Mouse (Mus musculus): Measurements from ENCODE around the gene Sltm.
"Not testable (repeated sequence)": the region's sequence is repeated elsewhere in the genome, so short reads cannot be mapped to it uniquely, and the experiment has no call there.

Gene Sltm

GRCm38 (mm10) chr9:70552233-70552632, 9.7 kb downstream of the Sltm start:
- not testable (repeated sequence) for DNase-seq

GRCm38 (mm10) chr9:70555431-70555830, 12.9 kb downstream of the Sltm start:
- DNase-seq, result no peak

DNA sequence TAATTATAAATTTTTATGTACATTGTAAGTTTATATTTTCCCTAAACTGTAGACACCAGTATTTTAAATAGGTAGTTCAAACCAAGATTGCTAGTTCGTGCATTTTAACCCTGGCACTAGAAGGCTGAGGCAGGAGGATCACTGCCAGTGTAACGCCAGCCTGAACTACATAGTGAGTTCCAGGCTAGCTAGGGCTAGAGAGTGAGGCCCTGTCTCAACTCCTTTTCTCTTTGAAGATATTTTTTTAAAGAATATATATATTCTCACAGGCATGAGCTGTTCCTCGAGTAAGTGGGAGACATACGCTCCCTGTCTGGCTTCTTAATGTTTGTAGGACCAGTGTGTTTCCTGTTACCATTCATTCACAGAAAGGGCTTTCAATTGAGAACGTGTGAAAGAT, 14.2 kb downstream of the Sltm start:
- no peak for DNase-seq

GRCm38 (mm10) chr9:70562825-70563224, 20.3 kb downstream of the Sltm start:
- DNase-seq, result no peak

DNA sequence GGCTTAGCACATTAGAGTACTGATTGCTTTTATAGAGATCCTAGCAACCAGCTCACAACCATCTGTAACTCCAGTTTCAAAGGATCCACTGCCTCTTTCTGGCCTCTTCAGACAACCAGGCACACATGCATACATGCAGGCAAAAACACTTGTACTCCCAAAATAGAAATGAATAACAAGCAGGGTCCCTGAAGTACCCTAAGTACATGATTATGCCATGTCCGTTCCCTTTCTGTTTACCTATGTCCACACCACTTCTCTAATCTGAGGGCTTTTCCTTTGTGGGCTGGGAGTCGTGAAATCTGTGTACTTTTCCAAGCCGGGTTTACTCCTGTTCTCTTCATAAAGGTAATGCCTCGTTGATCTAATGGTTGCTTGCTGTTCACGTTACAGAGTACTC, 25.1 kb downstream of the Sltm start:
- no peak for DNase-seq

GRCm38 (mm10) chr9:70570351-70570750, 27.8 kb downstream of the Sltm start:
- no peak for DNase-seq

GRCm38 (mm10) chr9:70578123-70578522, 35.6 kb downstream of the Sltm start:
- DNase-seq, result no peak

DNA sequence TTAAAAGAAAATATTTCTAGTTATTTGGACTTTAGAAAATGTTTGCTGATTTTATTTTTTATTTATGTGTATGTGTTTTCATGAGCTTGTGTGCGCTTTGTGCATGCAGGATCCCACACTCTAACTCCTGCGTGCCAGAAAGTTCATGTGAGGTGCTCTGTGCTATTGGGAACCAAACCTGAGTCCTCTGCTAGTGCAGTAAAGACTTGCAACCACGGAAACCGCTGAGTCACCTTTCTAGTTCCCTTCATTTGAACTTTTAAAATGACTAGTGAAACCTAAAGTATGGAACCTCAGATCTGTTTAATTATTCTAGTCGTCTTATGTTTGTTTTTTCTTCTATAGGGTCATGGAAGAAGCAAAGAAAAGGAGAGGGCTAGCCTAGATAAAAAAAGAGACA, 38.4 kb downstream of the Sltm start:
- DNase-seq, result no peak

DNA sequence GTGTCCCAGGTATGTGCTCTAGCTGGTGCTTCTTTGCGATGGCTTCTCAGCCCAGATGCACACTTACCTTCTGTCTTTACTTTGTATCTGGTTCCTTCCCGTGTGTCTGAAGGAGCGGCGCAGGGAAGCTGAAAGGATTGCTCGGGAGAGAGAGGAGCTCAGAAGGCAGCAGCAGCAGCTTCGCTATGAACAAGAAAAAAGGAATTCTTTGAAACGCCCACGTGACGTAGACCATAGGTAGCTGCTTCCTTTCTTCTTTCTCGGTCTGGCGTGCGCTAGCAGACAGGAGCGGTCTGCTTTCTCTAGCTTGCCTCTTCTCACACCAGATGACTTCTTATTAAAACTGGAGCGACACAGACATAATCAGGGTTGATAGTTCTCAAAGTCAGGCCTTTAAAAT, 42.1 kb downstream of the Sltm start:
- DNase-seq, result no peak

GRCm38 (mm10) chr9:70585172-70585571, 42.6 kb downstream of the Sltm start:
- DNase-seq, result no peak

- DNase-seq, result no peak
These were observed 44.6 kb downstream of the Sltm start for GRCm38 (mm10) chr9:70587171-70587570.

DNA sequence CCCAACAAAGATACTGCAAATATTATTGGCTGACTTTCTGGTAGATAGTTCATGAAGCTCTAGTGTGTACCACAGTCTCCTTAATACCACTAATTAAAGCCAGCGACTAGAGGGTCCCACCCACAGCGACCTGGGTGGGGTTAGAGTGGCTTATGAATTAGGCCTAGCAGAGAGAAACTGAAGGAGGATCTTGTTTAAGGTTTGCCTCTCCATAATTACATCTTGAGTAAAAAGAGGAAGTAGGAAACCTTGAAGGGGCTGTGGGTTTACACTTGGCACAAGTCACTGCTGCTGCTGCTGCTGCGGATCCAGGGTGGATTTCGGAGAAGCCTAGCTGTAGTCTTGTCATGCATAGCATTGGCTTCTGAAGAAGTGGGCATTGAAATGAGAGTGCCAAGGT, 48.2 kb downstream of the Sltm start:
- DNase-seq, result no peak

DNA sequence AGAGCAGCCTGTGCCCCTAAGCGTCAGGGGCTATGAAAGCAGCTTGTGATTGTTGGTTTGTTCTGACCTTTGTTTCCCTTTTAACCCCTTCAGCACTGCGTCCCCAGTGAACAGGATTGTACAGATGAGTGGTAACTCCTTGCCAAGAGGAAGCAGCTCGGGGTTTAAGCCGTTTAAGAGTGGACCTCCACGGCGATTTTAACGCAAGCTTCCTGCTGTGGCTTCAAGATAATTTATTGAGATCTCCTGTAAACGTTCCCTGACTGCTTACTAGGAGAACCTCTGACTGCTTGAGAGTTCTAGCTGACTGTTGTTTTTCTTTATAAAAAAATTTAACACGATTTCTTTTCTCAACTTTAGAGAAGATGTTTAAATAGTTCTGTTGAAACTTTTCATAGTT, 48.9 kb downstream of the Sltm start:
- no peak for DNase-seq

GRCm38 (mm10) chr9:70598271-70598670, 55.7 kb downstream of the Sltm start:
- no peak for DNase-seq

- DNase-seq, result peak; percentile 39
These were observed 59.8 kb downstream of the Sltm start for GRCm38 (mm10) chr9:70602186-70602845.

DNA sequence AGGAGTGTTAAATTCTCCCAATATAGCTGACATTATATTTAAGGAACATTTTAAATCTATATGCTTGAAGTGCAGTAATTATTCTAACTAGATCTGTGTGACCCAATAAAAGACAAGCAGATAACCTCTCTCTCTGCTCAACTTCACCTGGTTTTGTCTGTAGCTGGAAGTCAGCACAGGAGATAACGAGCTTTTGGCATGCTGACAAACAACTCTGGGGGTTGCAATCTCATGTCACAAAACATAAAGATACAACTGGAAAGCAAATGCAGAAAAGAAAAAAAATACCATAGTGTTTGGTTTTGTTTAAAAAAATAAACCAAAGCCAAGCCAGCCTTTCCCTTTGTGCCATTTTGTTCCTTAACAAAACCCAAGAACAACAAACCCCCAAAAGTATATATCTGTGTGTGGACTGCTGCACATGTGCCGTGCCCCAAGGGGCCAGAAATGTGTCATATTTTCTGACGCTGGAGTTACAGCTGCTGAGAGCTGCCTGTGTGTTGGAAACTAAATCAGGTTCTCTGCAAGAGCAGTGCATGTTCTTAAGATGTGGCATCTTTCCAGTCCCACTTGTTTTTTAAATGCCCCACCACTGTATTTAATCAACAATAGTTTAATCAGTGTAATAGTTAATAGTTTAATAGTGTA, 68.6 kb downstream of the Sltm start:
- DNase-seq, result no peak

- DNase-seq, result no peak
These were observed 87.2 kb downstream of the Sltm start for GRCm38 (mm10) chr9:70629711-70630110.

GRCm38 (mm10) chr9:70631665-70632064, 89.1 kb downstream of the Sltm start:
- DNase-seq, result no peak

GRCm38 (mm10) chr9:70636748-70637147, 94.2 kb downstream of the Sltm start:
- DNase-seq, result no peak
